Mouse (Mus musculus): ENCODE measurements around the gene Gm43720. TPM values are rescaled to one million over a fixed set of nuclear protein-coding genes. Genes with fewer than 3 reads are reported as not detected.

Gene Gm43720
- polyA plus RNA-seq, 1 experiment, result not detected

GRCm38 (mm10) chr5:138268980-138269379 lies 10.8 kb downstream of the Gm43720 start:
- H3K4me3 ChIP-seq (ENCODE audit: insufficient read depth, low read depth, low read length), result no peak overlapping the region
- no peaks in the 10 kb centered on the region for H3K4me1 ChIP-seq (ENCODE audit: control insufficient read depth, insufficient read depth, insufficient read length, low read length)

DNA sequence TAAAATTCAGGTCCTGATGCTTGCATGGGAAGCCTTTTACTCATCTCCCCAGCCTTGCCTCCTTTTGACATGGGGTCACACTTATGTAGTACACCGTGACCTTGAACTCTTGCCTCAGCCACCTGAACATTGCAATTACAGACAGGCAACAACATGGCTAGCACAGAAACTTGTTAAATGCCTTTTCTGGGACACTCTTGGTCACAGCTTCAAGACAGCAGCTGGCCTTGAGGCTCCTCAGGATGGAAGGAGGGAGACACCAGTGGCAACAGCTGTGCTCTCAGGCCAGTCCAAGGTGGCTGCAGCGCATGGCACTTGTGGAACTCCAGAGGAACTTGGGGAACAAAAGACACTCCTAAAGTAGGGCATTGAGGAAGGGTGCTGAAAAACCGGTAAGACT lies 12.6 kb downstream of the Gm43720 start:
- no peaks in the 10 kb centered on the region for H3K4me1 ChIP-seq (ENCODE audit: control insufficient read depth, insufficient read depth, insufficient read length, low read length)
- H3K4me3 ChIP-seq (ENCODE audit: insufficient read depth, low read depth, low read length), result no peak overlapping the region
- H3K27ac ChIP-seq (replicated peaks; ENCODE audit: low read depth, low read length), result no peak overlapping the region

More at GRCm38 (mm10) chr5:138268980-138269379, 10.8 kb downstream of the Gm43720 start:
- no peak overlapping the region for H3K27ac ChIP-seq (replicated peaks; ENCODE audit: low read depth, low read length)

DNA sequence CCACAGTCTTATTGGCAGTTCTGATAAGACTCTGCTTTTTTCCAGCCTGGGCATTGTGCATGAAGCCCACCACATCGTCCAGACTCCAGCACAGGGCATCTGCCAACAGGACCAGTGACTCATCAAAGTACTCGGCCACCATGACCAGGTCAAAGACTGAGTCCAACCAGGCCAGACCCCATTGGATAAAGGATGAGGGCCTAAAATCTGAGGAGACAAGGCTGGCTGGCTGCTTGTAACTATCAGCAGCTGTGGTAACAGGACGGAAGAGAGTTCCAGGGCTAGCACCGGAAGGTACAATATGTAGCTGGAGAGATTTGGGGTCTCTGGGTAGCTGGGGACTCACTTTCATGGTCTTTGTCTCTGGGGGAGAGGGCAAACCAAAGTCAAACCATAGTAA lies 14.0 kb downstream of the Gm43720 start:
- Histone ChIP-seq H3K4me3 (ENCODE audit: insufficient read depth, low read depth, low read length) (no peak overlapping the region), H3K4me1 (ENCODE audit: control insufficient read depth, insufficient read depth, insufficient read length, low read length) (no peaks in the 10 kb centered on the region), H3K27ac (replicated peaks; ENCODE audit: low read depth, low read length) (no peak overlapping the region)

GRCm38 (mm10) chr5:138264207-138264578 lies 15.6 kb downstream of the Gm43720 start:
- H3K4me1 ChIP-seq (ENCODE audit: control insufficient read depth, insufficient read depth, insufficient read length, low read length), result no peaks in the 10 kb centered on the region
- no peak overlapping the region for H3K27ac ChIP-seq (replicated peaks; ENCODE audit: low read depth, low read length)
- peak overlapping the region; percentile 75 for H3K4me3 ChIP-seq (ENCODE audit: insufficient read depth, low read depth, low read length)

DNA sequence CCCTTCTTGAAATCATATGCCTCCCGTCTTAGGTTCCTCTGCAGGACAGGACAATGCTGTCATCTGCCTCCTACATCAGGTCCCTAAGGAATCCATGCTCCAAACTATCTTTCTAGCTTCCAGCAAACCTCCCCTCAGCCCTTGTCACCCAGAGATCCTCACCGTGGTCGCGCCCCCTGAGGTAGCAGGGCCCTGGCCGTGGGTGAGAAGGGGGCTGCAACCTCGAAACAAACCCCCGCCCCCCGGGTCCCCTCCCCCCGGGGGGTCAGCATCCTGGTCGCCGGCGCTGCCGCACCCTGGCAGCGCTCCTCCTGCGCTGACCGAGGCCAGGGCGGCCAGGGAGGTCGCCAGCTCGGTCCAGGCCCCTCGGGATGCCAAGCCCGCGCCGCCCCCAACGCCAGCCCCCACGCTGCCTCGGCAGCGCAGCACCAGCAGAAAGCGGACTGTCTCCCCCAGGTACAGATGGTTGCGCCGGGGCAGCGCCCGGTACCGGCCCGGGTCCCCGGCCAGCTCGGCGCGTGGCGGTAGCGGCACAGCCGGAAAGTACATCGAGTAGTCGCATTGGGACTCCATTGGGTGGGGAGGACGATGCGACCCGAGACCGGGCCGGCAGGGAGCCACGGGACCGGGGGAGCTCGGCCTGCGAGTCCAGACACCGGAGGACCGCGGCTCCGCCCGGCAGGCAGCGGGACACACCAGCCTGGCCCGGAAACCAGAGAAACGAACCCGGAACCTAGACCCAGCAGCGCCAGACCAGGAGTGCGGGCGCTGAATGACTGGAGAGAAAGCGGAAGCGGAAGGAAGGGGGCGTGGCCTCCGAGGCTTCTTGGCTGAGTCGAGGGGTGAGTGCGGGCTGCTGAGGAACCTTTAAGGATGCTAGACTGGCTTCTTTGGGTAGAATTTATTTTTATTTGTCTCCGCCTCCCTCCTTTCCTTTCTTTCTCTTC lies 16.2 kb downstream of the Gm43720 start, which contains the start of gene BC037034:
Gene BC037034 (minus strand): TSS at position 774 of the 947 bp plus-strand sequence.
- Histone ChIP-seq H3K4me3 (ENCODE audit: insufficient read depth, low read depth, low read length) (peak within 1 kb of the TSS; percentile 75), H3K27ac (replicated peaks; ENCODE audit: low read depth, low read length) (peak within 1 kb of the TSS; percentile 54), H3K4me1 (ENCODE audit: control insufficient read depth, insufficient read depth, insufficient read length, low read length) (no peaks in the 10 kb centered on the region)

- Histone ChIP-seq H3K27ac (replicated peaks; ENCODE audit: low read depth, low read length) (peak overlapping the region; percentile 9; the same call in 1 of the 2 replicates), H3K4me3 (ENCODE audit: insufficient read depth, low read depth, low read length) (peak overlapping the region; percentile 75), H3K4me1 (ENCODE audit: control insufficient read depth, insufficient read depth, insufficient read length, low read length) (no peaks in the 10 kb centered on the region)
Observed at GRCm38 (mm10) chr5:138262582-138263240, 17.0 kb downstream of the Gm43720 start.

GRCm38 (mm10) chr5:138262001-138262400 lies 17.8 kb downstream of the Gm43720 start:
- Histone ChIP-seq H3K4me3 (ENCODE audit: insufficient read depth, low read depth, low read length) (peak overlapping the region; percentile 75), H3K27ac (replicated peaks; ENCODE audit: low read depth, low read length) (0 out of 2 replicates have a peak overlapping the region, but pooled peaks have one; percentile 9)

DNA sequence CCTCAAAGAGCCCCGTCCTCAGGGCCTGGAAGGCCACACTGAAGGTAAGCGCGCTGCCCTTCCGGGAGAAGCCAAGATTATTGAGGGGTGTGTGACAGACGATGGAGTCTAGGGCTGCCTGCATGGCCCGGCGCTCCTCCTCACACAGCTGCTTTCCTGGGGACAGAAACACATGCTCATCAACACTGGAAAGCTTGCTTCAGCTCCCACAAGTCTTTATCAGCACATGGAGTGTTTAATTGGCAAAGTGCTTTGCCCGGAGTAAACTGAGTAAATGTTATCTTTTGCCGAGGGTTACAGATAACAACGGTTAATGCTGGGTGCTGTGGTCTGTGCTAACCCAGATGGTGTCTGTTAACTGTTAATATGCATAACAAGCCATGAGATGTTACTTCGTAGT lies 18.9 kb downstream of the Gm43720 start:
- Histone ChIP-seq H3K4me3 (ENCODE audit: insufficient read depth, low read depth, low read length) (no peak overlapping the region), H3K4me1 (ENCODE audit: control insufficient read depth, insufficient read depth, insufficient read length, low read length) (no peaks in the 10 kb centered on the region), H3K27ac (replicated peaks; ENCODE audit: low read depth, low read length) (no peak overlapping the region)

More at GRCm38 (mm10) chr5:138262001-138262400, 17.8 kb downstream of the Gm43720 start:
- H3K4me1 ChIP-seq (ENCODE audit: control insufficient read depth, insufficient read depth, insufficient read length, low read length), result no peaks in the 10 kb centered on the region

DNA sequence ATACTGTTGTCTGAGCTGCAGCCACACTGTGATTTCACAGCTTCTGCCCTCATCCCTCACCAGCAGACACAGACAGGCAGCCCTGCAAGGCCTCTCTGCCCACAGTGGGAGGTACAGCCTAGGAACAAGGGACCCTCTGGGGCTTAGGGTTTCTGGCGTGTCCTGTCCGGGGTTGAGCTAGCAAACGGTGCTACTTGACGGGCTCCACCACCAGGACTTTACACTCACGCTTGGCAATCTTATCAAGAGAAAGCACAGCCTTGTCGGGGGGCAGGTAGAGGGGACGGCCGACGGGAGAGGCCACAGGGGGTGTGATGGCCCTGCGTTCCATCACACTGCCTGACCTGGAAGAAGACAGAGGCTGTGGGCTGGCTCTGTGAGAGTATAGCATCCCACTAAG lies 19.7 kb downstream of the Gm43720 start:
- H3K27ac ChIP-seq (replicated peaks; ENCODE audit: low read depth, low read length), result no peak overlapping the region
- H3K4me3 ChIP-seq (ENCODE audit: insufficient read depth, low read depth, low read length), result no peak overlapping the region
- no peaks in the 10 kb centered on the region for H3K4me1 ChIP-seq (ENCODE audit: control insufficient read depth, insufficient read depth, insufficient read length, low read length)

- no peak overlapping the region for H3K4me3 ChIP-seq (ENCODE audit: insufficient read depth, low read depth, low read length)
Observed at GRCm38 (mm10) chr5:138258993-138259392, 20.8 kb downstream of the Gm43720 start.

GRCm38 (mm10) chr5:138258542-138258941 lies 21.2 kb downstream of the Gm43720 start:
- H3K4me1 ChIP-seq (ENCODE audit: control insufficient read depth, insufficient read depth, insufficient read length, low read length), result peaks cover 3% of the 10 kb centered on the region; the same call in 1 of the 2 replicates

More at GRCm38 (mm10) chr5:138258993-138259392, 20.8 kb downstream of the Gm43720 start:
- Histone ChIP-seq H3K4me1 (ENCODE audit: control insufficient read depth, insufficient read depth, insufficient read length, low read length) (peaks cover 3% of the 10 kb centered on the region; the same call in 1 of the 2 replicates), H3K27ac (replicated peaks; ENCODE audit: low read depth, low read length) (no peak overlapping the region)

GRCm38 (mm10) chr5:138258078-138258477 lies 21.7 kb downstream of the Gm43720 start:
- Histone ChIP-seq H3K4me1 (ENCODE audit: control insufficient read depth, insufficient read depth, insufficient read length, low read length) (peaks cover 3% of the 10 kb centered on the region; the same call in 1 of the 2 replicates), H3K27ac (replicated peaks; ENCODE audit: low read depth, low read length) (no peak overlapping the region), H3K4me3 (ENCODE audit: insufficient read depth, low read depth, low read length) (no peak overlapping the region)

More at GRCm38 (mm10) chr5:138258542-138258941, 21.2 kb downstream of the Gm43720 start:
- Histone ChIP-seq H3K4me3 (ENCODE audit: insufficient read depth, low read depth, low read length) (no peak overlapping the region), H3K27ac (replicated peaks; ENCODE audit: low read depth, low read length) (no peak overlapping the region)

GRCm38 (mm10) chr5:138257585-138257978 lies 22.2 kb downstream of the Gm43720 start:
- peaks cover 3% of the 10 kb centered on the region; the same call in 1 of the 2 replicates for H3K4me1 ChIP-seq (ENCODE audit: control insufficient read depth, insufficient read depth, insufficient read length, low read length)
- H3K27ac ChIP-seq (replicated peaks; ENCODE audit: low read depth, low read length), result no peak overlapping the region; the same call in 1 of the 2 replicates
- H3K4me3 ChIP-seq (ENCODE audit: insufficient read depth, low read depth, low read length), result no peak overlapping the region

DNA sequence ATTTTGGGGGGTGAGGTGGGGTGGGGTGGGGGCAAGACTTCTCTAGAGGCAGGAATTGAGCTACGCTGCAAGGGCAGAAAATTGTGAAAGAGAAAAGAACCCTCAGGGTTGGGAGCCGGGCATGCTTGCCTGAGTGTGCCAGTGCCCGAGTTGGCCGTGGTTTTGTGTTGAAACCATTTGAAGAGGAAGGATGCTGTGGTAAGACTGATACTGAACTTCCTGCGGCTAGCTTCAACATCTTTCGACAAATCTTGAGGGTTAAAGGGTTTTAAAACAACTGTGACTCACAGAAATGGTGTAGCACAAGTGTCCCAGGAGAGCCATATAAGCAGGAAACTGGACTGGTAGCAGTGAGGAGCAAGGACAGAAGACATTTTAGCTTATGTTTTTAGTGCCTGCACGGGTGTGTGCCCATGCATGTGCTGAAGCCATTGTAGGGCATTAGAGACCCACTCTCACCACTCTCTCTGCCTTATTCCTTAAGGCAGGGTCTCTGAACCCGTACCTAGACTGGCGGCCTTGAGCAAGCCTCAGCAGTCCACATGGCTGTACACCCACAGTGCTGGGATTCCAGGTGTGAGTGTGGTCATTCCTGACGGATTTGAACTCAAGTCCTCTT lies 22.7 kb downstream of the Gm43720 start:
- Histone ChIP-seq H3K27ac (replicated peaks; ENCODE audit: low read depth, low read length) (peak overlapping the region; percentile 40; the same call in 1 of the 2 replicates), H3K4me1 (ENCODE audit: control insufficient read depth, insufficient read depth, insufficient read length, low read length) (peaks cover 3% of the 10 kb centered on the region; the same call in 1 of the 2 replicates), H3K4me3 (ENCODE audit: insufficient read depth, low read depth, low read length) (peak overlapping the region; percentile 7; the same call in 1 of the 2 replicates)

GRCm38 (mm10) chr5:138256094-138256467 lies 23.7 kb downstream of the Gm43720 start:
- H3K27ac ChIP-seq (replicated peaks; ENCODE audit: low read depth, low read length), result peak overlapping the region; percentile 13; the same call in 1 of the 2 replicates
- peaks cover 3% of the 10 kb centered on the region; the same call in 1 of the 2 replicates for H3K4me1 ChIP-seq (ENCODE audit: control insufficient read depth, insufficient read depth, insufficient read length, low read length)
- H3K4me3 ChIP-seq (ENCODE audit: insufficient read depth, low read depth, low read length), result peak overlapping the region; percentile 83
